Mouse (Mus musculus) CH12.LX (cell line): ENCODE measurements around the gene 9430015G10Rik.

Experiments
- CHD2 ChIP-seq: IDR thresholded peaks from 2 replicates; pipeline ENCODE4 v1.6.1; 2011; ENCODE audit warnings: low read length, improper control_type of control experiment
- CTCF ChIP-seq, 2 experiments: IDR thresholded peaks in 1 of 2; conservative IDR thresholded peaks in 1 of 2; 2 replicates each; pipeline ENCODE4 v1.5.1; 2011 to 2012; ENCODE audit warnings: low read depth in 2 of 2, low read length in 2 of 2, improper control_type of control experiment in 1 of 2, inconsistent platforms in 1 of 2, mild to moderate bottlenecking in 1 of 2, moderate library complexity in 1 of 2
- EP300 ChIP-seq: IDR thresholded peaks from 2 replicates; pipeline ENCODE4 v1.6.1; 2011; ENCODE audit warnings: low read length, improper control_type of control experiment
- HCFC1 ChIP-seq: IDR thresholded peaks from 2 replicates; pipeline ENCODE4 v1.6.1; 2012; ENCODE audit warnings: low read depth, mild to moderate bottlenecking, inconsistent platforms, low read length, improper control_type of control experiment
- JUND ChIP-seq: conservative IDR thresholded peaks from 2 replicates; pipeline ENCODE4 v1.6.1; 2011; ENCODE audit warnings: low read depth, low read length, improper control_type of control experiment
- USF1 ChIP-seq: IDR thresholded peaks from 2 replicates; pipeline ENCODE4 v1.6.1; 2014; ENCODE audit warnings: low read depth, mild to moderate bottlenecking, inconsistent platforms, low read length, improper control_type of control experiment
- ZMIZ1 ChIP-seq: IDR thresholded peaks from 2 replicates; pipeline ENCODE4 v1.6.1; 2012; ENCODE audit warnings: low read depth, mild to moderate bottlenecking, inconsistent platforms, low read length, improper control_type of control experiment

DNA sequence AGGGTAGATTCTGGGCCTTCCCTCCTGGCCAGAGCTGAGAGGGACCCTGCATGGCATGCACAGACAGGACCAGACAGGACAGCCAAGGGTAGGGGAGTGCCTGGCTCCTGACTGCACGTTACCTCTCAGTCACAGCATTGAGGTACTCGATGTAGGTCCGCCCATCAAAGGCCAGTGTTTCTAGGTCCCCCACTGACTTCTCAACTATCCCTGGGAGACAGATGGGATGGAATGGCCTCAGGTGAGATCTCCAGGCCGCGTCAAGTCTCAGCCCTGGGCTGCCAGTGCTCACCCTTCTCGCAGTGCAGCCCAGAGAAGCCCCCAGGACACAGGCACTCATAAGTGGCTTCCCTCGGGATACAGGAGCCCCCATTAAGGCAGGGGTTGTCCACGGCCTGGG lies 58.8 kb downstream of the 9430015G10Rik start:
- TF ChIP-seq JUND (no peak), EP300 (no peak), CTCF (conservative IDR thresholded peaks at IDR 0.05 in 1 of 2, IDR thresholded peaks at IDR 0.05 in 1 of 2; ENCODE audit: low read depth in 2 of 2, low read length in 2 of 2) (no peak), ZMIZ1 (no peak), HCFC1 (no peak), USF1 (no peak), CHD2 (no peak)
